Mouse (Mus musculus) erythroblast, adult 5-6 weeks (primary cell): ENCODE data around the gene Nav2. TPM values are rescaled to one million over a fixed set of nuclear protein-coding genes. Genes with fewer than 3 reads are reported as not detected.
A peak's percentile ranks its signal among the peaks of the same experiment; 100 is the strongest.

ENCODE experiments used
- ATAC-seq: replicated peaks from 2 replicates; pipeline ENCODE4 v1.8.0; 2016; ENCODE audit warnings: moderate number of reproducible peaks, mild to moderate bottlenecking, moderate TSS enrichment, inconsistent platforms; ENCODE audit not compliant: poor library complexity, low FRiP score, severe bottlenecking
- total RNA-seq, 2 experiments: library from RNA; stranded (forward) in 1 of 2; stranded (reverse) in 1 of 2; fragments of 150-400 nt in 1 of 2; fragments of 200-764, 138-1000 nt in 1 of 2; gene quantifications; 2 replicates each; pipeline versions ENCODE4 v1.2.3 to v1.2.4; 2015 to 2017; ENCODE audit warnings: low replicate concordance in 2 of 2

Nav2 gene
- total RNA-seq, 2 experiments from 2014 or later = 1.9 to 4.6 TPM

DNA sequence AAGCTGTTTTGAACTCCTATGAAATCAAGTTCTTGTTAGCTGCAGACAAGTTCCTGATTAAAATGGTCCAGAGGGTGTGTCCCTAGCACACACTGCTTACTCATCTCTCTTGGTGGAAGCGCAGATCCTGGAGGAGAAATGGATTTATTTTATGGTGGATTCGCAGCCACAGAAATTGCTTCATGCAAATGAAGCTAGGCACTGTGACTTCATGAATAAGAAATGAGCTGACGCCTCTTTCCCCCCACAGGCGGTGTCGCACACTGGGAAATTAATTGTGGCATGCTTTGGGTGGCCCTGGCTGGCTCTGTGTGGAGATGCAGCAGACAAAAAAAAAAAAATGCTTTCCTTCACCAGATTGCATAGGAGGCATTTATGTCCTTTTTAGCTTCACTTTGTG lies 170.4 kb downstream of the Nav2 start:
- ATAC-seq = no peak

DNA sequence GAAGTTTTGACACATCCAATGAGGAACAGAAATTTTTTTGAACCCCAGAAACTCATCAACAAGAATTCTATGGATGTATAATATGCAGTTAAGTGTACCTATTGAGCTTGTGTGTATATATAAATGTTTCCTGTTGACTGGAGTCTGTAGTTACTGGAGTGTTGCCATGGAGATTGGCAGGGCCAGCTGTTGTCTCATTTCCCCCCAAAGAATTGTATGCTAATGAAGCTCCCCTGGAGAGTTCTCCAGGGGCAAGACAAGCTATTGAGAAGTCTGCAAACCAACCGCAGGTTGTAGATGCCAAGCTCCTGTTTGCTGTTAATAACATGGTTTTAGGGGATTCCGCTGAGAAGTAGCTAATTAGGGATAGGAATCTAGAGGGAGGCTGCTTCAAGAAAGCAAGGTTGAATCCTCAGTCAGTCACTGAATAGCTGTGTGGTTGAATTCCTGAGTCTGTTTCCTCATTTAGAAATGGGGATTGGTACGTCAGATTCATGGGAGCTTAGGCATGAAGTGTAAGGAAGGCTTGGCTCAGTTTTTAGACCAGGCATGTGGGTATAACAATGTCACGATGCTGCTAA lies 174.2 kb downstream of the Nav2 start:
- no peak for ATAC-seq

DNA sequence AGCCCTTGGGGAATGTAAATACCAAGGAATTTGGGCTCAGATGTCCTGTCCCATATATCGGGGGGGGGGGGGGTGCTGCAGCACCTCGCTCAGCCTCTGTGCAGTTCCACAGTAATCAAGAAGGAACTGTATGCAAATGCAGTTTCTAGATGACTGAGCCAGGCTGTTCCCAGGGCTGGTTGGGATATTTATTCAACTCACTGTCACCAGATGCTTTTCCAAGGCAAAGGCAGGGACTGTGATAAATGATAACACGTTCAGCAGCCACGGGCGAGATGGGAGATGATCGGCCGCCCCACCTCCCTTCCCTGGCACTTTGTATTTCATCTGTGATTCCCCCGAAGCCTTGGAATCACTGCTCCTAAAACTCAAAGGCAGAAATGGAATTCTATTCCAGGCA lies 176.3 kb downstream of the Nav2 start:
- ATAC-seq = no peak

DNA sequence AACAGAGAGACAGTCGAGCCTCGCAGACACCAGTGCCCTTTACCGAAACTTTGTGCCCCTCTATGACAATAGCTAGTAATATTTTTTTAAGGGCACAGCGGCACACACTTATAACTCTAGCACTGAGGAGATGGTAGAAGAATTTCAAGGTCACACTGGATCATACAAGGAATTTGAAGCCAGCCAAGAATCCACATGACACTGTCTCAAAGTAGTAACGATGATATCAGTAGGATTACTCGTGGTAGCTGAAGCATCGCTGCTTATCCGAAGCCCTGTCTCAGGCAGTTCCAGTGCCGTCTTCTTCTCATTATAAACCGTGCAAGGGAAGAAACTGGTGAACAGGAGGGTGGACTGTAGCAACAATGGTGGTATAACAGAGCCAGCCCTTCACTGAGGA lies 177.2 kb downstream of the Nav2 start:
- ATAC-seq = no peak

DNA sequence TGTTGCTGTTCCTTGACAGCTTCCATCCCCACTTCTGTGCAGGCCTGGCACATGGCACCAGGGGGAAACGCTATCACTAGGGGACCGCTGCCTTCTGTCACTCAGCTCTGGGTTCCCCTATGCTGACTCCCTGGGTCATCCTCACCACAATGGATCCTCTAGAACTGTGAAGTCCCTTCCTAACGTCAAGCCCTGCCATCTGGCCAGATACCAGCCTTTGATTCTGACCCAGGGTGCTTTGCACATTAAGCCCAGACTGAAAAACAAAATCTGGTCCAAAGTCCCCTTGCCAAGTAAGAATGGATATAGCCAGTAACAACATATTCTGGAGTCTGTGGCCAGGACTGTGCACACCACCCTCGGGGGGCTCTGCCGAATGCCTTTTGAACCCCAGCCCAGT lies 178.6 kb downstream of the Nav2 start:
- ATAC-seq = no peak

DNA sequence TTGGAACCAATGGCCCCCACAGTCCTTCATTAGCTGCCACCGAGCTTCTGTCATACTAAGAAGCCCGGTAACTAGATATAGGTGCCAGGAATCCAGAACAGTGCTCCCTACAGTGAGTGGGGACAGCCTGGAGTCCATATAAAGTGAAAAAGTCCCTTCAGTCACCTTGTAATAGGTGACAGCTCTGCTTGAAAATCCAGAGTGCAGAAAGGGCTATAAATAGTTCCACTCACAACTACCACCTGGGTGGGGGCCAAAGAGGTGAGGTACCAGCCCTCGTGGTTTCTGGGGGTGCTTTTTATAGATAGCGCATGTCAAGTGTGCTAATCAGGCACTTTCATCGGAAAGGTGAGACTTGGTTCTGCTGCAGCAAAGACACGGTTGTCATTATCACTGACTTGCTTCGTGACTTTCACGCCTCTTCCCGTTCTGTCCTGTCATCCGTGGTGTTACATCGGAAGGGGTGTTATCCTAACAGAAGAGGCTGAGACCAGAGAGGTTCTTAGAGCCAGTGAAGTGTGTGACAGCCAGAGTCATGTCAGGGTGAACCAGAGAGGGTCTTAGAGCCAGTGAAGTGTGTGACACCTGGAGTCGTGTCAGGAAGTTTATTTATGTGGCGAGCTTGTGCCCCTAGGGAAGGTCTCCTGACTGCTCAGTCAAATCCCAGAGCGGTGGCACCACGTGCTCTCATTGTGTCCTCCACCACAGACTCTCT lies 179.8 kb downstream of the Nav2 start:
- no peak for ATAC-seq

DNA sequence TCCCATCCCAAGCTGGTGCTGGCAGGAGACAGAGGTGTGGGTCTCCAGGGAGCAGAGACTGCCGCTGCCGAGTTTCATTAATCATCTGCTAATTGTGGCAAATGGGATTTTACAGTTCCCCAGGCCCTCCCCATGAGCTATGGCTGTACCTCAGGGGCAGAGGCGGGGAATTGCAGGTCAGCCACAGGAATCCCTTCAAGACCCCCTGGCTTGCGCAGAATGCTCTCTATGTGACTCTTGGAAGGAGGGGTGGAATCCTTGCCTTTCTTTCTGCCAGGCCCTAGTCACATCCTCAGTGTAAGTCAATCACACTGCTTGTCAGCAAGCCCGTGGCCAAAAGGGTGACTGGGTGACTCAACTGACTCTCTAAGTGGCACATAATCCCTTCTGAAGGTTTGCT lies 182.9 kb downstream of the Nav2 start:
- ATAC-seq = no peak

DNA sequence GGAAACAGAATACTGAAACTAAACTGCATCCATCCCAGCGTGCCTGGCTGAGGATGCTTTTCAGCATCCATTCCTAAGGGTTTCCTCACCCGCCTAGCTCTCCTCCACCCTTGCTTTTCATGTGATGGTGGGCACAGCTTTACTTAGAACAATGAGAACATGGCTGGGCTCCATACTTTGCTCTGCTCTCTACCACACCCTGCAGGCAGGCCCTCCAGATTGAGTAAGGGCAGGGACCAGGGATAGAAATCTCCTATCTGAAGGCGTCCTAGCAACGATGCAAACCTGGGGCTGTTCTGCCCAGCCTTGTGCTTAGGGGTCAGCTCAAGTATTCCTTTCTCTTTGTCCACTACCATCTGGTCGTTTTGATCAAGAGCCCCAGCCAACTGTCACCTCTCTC lies 183.4 kb downstream of the Nav2 start:
- ATAC-seq = no peak

DNA sequence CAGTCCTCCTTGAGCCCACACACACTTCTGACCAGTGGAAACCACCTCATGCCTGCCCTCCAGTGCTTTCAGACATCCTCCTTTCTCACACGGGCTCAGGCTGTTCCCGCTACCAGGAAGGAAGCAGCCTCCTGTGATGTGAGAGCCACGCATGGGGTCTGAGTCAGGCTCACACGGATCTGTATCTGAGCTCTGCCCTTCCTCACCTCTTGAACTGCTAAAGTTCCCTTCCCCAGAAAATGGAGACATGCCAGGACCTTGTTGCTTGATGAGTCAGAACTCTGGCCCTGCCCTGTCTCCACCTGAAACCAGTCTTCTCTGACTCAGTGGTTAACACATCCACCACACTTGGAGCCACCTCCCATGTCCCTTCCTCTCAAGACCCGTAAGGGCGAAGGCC lies 185.1 kb downstream of the Nav2 start:
- ATAC-seq = no peak

DNA sequence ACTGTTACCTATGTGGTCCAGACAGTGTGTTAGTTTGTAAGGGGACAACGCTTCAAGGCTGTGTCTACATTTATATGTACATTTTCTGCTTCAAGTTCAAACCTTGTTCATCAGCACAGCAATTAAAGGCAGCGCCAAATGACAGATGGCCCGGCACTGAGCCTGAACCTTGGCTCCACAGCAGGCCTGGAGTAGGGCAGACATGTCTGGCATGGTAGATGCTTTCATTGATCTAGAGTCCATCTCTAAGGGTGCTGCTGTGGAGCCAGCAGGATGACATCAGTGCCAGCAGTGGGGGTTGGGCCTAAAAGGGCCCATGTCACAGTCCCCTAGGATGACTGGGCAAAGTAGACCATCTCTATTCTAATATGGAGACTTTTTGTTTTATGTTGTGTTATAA lies 186.0 kb downstream of the Nav2 start:
- ATAC-seq = no peak

DNA sequence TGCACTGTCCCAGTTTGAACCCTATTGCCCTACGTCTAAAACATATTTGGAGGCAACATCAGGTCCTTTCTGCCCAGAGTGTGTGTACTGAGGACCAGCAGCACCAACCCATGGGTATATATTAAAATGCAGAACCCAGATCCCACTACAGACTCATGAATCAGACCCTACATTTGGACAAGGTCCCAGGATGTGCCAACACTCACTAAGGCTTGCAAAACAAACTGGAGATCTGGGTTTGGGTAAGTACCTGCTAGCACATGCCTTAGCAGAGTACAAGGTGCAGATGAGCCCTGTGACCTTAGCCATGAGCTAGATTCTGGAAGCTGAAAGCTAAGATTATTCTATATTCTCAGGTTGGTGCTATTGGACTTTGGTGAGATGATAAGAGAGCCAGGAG lies 192.8 kb downstream of the Nav2 start:
- ATAC-seq = no peak

DNA sequence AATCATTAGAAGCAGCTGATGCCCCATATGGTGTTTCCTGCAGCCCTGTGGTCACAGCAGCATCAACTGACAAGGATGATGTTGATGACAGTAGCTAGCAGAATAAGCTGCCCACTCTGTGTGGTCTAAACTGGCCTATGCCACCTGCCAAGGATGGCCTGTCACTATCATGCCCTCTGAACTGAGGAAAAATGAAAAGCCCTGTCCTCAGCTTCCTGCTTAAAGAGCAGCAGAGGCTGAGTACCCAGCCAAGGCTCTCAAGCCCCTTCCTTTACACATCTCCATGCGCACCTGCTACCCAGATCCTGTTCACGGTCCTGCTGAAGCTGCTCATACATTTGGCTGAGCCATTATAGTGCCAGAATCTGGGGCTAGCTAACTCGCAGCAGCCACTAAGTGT lies 193.7 kb downstream of the Nav2 start:
- no peak for ATAC-seq

DNA sequence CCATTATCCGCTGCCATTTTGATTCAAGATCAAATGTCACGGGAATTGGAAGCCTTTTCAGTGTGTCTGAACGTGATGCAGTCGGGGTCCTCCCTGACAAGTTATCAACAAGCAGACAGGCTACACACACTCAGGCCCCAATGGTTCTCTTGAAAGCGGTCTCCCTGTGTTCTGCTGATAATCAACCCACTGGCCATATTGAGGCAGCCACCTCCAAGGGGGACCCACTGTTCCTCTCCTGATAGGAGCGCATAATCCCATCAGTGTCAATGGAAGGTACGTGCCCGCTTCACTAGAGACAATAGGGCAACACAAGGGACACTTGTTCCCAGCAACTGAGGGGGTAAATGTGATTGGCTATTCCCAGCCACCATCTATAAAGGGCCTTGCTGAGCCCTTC lies 195.9 kb downstream of the Nav2 start:
- 0 out of 2 replicates have a peak, but pooled peaks have one; percentile 33 for ATAC-seq

DNA sequence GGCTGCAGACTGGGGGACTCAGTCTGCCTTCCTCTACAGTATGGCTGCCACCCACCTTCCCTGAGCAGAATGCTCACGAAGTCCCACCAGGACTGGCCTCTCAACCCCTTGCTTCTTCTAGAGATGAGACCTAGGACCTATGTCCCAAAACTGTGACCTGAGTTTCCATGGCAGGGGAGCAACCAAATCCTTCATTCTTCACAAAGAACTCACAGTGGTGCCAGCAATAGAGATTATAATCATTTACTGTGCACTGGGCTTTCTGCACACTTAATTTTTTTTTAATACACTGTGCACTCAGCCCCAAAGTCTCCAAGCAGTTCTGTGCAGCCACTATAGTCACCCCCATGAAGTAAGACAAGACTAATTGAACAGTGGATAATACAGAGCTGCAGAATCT lies 196.3 kb downstream of the Nav2 start:
- 0 out of 2 replicates have a peak, but pooled peaks have one; percentile 29 for ATAC-seq

DNA sequence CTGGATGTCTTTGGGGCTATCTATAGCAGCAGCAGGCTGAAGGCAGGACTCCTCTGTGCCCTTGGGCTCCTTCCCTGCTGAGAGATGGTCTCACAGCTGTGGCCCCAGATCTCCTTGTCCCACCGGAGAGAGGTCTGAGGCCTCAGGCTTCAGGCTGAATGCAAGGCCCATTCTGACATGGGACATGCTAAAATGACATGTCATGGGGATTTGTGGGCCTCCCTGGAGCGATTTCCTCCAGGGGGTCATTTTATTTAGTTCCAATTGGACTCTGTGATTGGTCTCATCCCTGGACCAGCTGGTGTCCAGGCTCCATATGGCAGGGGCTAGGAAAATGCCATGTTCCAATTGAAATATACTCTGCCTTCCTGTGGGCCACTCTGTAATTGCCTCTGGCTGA lies 197.0 kb downstream of the Nav2 start:
- ATAC-seq = no peak

DNA sequence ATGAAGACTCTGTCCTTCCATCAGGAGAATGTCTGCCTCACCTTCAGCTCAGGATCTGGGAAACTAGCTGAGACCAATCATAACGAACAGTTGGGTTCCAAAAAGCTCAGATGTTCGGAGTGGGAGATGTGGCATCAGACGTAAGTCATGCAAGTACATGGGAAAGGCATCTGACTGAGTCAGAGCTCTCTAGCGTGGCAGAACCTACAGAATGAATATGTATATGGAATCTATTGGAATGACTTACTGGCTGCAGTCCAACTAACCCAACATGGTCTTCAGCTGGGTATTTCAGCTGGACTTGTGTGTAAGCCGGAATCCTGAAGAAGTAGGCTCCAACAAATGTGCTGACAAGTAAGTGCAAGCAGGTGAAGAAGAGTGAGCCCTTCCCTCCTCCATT lies 199.6 kb downstream of the Nav2 start:
- no peak for ATAC-seq

DNA sequence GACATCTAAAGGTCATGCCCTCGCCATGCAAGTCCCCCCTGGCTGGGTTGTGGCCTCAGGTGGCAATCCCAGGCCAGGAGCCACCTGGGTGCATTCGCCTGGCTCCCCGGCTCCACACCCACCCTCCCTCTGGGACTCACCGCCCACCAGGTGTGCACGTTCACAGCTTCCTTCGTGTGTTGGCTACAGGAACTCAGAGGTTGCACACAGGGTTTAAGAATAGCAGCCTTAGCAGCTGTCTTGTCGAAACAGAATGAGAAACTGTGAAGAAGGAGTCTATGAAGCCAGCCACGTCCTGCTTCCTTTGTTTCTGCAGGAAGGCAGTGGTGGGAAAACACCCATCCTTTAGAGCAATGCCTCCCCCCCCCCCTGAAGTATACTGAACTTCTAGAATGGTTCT lies 210.5 kb downstream of the Nav2 start:
- no peak for ATAC-seq

DNA sequence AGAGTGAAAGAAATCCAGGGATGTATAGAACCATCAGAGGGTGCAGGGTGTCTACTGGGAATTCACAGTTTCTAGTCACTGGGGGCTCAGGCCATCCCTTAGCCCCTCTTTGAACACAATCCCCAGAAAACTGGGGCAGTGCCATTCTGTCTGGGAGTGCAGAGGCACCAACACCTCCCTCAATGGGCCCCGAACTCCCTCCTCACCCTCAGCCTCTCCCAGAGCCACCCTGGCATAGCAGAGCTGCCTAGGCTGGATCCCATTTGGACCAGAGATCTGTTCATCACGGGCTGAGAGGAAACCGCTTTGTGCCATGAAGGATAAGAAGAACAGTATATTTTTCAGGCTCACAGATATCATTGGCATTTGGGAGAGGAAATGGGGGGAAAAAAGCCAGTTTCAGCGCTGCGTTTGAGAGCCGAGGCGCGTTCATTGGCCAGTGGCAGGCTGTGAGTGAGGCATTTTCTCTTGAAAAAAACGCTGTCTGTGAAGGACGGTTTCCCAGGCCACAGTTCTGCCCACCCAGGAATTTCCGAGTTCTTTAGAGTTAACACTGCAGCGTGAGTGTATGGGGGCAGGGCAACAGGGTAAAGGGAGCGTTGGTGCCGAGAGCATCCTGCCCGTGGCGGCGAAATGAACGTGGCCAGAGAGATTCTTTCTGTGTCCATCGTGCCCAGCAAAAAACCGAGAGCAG lies 211.4 kb downstream of the Nav2 start:
- no peak for ATAC-seq

DNA sequence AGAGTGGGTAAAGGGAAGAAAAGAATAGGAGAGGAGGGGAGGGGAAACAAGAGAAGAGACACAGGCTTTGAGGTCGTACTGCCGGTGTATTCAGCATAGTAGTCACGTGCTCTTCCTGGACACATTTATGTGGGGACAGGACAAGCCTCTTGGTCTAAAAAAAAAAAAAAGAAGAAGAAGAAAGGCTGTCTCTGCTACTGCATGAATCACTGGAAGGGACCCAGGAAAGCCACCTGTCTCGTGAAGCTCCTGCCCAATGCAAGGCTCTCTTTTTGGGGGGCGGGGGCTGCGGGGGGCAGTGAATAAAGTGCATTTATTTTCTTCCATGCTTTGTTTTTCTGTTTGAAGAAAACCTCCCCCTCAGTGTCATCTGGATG lies 212.0 kb downstream of the Nav2 start:
- ATAC-seq = no peak

DNA sequence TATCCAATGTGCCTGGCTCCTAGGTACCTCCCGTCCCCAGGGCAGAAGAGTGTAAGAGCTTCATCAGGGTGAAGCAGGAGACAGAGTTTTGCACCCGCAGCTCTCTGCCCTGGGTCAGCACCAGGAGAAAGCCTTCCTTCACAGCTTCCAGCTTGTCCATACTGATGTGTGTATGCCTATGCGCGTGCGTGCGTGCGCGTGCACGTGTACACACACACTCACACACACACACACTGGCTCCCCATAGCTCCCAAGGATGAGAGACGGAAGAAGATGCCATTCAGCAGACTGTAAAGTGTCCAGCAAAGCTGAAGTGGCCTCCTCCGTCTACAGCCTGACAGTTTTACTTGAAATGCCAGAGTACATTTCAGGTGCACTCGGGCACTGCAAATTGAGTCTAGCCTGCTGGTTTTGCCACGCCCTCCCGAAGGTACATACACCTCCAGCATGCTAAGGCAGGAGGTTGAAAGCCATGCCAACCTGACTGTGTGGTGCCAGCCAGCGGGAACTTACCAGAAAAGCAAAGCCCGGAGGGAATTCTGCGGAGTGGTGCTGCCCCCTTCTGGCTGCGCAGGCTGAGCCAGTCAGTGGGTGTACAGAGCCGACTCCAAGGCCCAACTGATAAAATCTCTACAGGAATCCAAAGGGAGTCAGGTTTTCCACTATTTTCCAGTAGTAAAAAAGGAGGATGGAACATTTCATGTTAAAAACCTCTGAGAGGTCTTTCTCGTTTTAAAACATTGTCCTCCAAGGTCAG lies 212.6 kb downstream of the Nav2 start:
- ATAC-seq = no peak; the same call in 1 of the 2 replicates

DNA sequence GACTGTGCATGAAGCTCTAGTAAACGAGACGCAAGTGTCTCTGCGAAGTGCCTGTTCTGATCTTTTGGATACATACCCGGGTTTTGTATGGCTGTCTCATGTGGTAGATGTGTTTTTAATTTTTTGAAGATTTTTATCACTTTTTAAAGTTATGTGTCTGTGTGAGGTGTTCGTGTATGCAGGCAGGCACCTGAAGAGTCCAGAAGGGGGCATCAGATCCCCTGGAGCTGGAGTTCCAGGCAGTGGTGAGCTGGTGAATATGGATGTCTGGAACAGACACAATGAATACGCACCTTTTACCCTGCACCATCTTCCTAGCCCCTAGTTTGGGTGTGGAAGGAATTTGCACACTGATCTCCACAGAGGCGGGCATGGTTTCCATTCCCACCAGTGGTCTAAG lies 214.0 kb downstream of the Nav2 start:
- ATAC-seq = no peak
